Mouse (Mus musculus): ENCODE measurements around the gene Hdac10. TPM values are rescaled to one million over a fixed set of nuclear protein-coding genes. Genes with fewer than 3 reads are reported as not detected.

Gene Hdac10
- total RNA-seq, 4 experiments from 2014 or later = 5.4 to 8.2 (median 7.2) TPM

DNA sequence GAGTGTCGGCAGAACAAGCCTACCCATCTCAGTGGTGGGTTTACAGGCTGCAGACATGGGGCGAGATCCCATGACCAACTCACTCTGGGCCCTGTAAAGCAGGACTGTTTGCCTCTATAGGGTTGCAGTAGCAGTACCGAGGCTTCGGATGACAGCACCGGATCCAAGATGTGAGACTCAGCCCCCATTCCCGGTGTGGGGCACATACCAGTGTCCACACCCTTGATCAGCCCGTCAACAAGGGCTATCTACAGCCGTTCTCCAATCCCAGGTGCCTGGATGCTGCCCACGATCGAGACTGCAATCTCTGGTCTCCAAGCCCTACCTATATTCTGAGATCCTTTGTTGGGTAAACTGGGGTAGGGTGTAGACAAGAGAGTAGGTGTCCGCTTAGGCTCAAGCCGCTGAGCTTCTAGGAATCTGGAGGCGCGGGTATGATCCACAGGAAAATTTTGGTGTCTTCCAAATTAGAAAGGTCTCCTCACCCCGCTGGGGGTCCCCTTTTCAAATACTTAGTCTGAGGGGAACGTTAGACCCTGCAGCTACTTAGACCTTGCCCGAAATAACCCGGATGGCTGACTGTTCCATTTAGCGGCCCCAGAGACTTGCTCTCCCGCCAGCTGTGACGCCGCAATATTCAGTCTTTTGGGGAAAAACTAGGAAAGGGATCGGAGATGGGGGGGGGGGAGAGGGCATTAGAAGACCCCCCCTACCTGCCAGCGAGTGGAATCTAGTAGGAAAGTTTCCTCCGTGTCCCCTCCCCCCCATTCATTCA, 20.2 kb upstream of the Hdac10 start:
- no peak for DNase-seq (ENCODE audit: low spot score in 2 of 2)

DNA sequence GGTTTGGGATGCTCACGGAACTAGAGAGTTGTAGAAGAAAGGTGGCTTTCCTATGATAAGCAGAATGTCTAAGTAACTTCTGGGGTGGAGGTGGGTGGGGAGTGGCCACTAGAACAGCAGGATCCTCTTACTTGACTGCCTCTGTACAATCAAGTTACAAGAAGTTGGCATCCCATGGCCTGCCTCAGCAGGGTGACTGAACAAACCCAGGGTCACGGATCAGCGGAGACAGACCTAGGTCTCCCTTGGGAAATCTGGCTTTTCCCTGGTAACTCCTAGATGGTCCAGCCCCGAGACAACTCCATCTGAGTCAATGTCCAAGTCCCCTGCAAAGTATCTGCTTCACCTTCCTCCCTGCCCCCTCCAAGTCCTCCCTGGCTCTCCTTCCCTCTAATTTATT, 19.4 kb upstream of the Hdac10 start:
- no peak for DNase-seq (ENCODE audit: low spot score in 2 of 2)

DNA sequence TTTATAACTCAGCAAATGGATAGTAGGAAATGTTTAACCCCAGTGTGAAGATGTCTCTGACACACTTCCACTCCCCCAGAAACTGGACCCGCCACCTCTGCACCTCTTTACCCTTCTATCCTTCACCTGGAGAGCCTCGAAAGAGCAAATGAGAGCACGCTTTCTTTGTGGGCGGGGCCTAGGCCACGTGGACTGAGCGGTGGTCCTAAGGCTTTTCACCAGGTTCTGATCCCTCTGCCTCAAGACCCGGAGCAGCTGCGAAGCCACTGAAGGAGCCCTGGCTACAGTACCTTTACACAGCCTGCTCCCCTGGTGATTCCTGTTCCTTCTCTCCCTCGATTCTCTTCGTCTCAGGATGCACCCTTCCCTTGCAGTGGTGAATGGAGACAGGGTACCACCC, 19.0 kb upstream of the Hdac10 start:
- DNase-seq (ENCODE audit: low spot score in 2 of 2) = no peak

DNA sequence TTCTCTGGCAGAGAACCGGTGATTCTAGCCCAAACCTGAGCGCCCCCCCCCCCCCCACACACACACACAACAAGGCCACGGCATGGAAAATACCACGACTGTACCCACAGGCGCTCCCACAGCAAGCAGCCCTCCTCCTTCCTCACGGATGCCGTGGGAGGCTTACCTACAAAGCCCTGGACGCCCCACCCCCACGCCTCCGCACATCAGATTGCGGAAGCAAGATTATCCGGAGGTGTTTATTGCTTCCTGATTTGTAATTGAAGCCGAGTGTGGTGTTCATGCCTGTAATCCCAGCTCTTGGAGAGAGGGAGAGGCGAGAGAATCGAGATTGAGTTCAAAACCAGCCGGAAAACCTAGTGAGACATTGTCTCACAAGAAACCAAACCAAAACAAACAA, 18.5 kb upstream of the Hdac10 start:
- no peak for DNase-seq (ENCODE audit: low spot score in 2 of 2)

DNA sequence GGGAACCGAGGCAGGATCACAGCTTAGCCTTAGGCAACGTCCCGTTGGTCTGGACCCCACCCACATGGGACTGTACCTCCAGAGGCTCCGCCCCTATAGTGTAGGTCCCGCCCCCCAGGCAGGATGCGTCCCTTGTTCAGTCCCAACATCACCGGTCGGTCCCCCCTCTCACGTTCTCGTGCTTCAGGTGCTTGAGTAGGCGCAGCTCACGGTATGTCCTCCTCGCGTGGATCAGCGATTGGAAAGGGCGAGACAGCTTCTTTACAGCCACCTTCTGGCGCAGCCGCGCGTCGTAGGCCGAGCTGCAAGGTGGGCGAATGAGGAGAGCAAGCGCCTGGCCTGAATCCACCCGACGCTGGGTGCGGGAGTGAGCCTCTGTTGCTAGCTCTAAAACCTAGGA, 18.0 kb upstream of the Hdac10 start:
- no peak for DNase-seq (ENCODE audit: low spot score in 2 of 2)

DNA sequence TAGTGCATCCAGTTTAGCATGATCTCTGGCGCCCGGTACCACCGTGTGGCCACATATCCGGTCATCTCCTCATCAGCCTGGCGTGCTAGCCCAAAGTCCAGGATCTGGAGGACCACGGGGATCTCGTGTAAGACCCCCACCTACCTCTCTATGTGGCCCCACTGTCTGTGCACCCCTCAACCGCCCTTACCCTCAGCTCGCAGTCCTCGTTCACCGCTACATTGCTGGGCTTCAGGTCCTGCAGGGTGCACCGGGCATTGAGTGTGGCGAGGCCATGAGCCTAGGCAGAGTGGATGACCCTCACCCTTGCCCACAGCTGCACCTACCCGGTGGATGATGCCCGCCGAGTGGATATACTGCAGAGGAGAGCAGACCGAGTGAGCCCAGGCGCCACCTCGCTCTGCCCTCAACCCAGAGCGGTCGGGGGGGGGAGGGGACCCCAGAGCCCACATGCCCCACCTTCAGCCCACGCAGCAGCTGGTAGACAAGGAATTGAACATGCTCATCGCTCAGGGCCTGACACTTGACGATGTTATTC, 17.4 kb upstream of the Hdac10 start:
- DNase-seq (ENCODE audit: low spot score in 2 of 2) = no peak

DNA sequence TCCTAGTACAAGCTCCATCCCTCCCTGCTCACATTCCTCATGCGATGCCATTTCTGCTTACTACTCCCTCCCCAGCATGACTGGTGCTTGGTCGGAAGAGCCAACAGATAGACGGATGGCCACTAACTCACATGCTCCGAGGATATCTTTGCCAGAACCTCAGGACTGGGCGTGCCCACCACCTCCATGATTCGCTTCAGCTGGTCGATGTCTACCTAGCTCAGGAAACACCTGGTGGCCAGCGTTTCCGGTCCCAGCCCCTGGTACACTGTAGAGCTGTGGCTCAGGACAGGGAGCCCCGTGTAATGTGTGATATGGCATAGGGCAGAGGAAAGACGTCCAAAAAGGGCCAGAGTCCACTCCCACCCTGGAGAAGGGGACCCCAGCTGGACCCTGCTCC, 16.5 kb upstream of the Hdac10 start:
- no peak for DNase-seq (ENCODE audit: low spot score in 2 of 2)

DNA sequence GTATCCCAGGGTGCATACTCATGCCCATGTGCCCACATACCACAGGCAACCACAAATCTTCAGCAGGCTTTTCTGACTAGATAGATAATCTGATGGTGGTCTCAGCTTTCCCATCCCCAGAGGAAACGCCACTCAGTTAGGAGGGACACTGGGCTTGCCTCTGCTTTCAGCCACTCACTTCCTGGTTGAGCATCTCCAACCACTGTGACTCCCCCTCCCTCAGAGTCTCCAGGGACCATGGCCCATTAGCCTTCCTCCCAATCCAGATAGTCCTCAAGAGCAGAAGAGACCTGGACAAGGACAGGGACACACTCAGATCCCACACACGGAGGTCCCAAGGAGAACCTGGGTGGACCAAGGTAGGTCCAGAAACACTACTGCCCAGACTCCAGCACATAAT, 14.6 kb upstream of the Hdac10 start:
- no peak for DNase-seq (ENCODE audit: low spot score in 2 of 2)

DNA sequence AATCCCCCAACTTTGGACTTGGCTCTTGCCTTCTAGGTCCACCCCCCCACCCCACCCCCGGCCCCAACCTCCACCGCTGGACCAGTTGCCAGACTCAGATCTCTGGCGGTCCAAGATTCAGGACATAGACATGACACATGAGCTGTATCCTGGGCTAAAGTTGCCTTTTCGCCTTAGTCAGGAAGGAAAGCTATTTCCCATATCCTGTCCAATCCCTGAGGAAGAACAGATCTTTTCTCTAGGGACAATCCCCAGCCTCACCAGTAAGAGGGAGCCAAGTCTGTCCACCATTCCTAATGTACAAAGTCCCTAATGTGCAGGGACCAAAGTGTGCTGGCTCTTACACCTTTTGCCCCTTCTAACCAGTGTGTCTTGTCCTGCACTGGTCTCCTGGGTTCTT, 13.4 kb upstream of the Hdac10 start:
- DNase-seq (ENCODE audit: low spot score in 2 of 2) = no peak

DNA sequence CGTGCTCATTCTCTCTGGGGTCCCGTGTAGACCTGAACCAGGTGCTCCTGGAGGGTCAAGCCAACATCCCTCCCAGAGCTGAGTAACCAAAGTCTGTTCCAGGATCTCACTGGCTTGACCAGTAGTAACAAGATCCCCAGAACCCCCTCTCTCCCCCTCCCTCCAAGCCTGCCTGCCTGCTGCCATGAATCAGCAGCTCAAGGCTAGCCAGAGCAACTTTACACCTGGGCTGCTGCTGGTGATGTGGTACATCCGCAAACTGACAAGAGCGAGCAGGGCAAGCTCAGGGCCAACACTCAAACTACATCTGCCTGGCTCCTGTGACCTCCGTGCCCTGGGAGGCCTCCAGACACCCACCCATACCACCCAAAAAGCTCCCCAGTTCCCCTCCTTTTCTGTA, 12.9 kb upstream of the Hdac10 start:
- peak in 1 of 2 experiments; percentile 46 for DNase-seq (ENCODE audit: low spot score in 2 of 2)

DNA sequence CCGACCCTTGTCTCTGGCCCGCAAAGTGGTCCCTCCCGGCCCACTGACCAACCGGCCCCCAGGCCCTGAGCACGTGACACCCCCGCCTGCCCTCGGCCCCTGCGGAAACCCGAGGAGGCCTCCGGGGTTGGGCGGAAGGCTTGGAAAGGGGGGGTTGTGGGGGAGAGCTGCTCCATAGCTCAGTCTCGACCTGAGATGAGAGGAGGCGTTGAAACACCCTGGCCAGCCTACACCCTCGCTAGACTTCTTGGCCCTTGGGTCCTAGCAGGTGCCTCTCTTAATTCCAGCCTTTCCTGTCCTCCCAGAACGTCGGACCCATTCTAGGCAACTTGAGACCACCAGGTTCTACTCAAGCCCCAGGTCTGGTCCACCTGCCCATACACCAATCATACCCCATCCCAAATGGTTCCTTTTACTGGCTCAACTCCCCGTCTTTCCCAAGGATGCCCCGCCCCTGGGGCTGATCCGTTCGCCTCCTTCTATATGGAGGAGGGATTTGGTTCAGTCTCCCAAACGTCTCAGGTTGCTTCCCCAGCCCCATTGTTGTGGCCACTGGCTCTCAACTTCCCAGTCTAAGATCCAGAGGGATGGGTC, 12.3 kb upstream of the Hdac10 start, which contains the start of gene Mapk12:
Mapk12 (minus strand) TSS at position 45 of the 594 bp plus-strand sequence.
- peak; percentile 69 to 80 for DNase-seq (ENCODE audit: low spot score in 2 of 2)

DNA sequence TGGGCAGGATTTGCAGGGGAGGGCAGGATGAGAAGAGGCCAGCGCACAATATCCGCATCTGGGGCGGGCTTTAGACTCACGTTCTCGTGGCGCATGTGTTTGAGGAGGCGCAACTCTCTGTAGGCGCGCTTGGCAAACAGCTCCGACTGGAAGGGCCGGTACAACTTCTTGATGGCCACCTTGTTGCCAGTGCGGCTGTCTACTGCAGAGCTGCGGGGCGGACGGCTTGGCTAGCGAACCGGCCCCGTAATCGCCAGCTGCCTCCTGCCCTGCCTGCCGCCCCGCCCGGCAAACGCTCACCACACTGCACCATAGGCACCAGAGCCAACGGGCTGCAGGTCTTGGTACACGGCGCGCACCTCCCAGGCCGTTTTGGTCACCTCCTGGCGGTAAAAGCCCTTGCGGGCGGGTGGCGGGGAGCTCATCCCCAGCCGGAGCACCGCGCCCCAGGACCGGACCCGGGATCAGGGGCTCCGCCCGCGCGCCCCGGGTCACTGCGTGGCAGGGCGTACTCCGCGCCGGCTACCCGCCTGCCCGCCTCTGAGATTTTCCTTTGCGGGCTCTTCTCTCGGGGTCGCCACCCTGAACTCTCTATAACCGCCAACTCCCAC, 11.7 kb upstream of the Hdac10 start:
- DNase-seq (ENCODE audit: low spot score in 2 of 2) = peak; percentile 57 to 69

DNA sequence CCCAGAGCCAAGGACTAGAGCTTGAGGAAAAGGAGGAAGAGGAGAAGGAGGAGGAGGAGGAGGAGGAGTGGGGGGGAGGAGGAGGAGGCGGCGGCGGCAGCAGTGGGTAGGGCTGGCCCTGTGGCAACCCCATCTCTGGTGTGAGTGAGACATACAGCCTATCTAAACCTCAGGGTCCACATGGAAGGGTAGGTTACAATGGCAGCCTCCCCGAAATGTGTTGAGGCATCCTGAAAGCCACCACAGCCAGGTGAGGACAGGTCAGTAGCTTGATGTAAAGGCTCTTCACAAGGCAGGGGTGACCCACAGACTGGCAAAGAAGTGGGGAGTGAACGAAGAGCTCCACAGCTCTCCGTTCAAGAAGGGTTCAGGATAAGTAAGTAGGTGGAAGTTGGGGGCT, 10.0 kb upstream of the Hdac10 start:
- DNase-seq (ENCODE audit: low spot score in 2 of 2) = no peak

DNA sequence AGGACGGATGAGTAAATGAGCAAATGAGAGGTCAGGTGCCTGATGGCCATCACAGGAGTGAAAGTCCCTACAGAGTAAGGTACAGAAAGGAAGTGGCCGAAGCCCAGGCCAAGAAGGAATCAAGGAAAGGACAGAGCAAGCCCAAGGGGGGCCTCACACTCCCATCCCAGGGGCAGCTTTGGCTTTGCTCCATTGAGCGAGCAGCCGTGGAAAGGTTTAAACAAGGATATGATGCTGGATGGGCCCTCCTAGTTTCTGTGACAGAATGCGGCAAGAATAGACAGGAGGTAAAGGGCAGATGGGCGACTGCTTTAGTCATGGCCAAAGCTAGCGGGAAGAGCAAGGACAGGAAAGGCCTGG, 9.5 kb upstream of the Hdac10 start:
- no peak for DNase-seq (ENCODE audit: low spot score in 2 of 2)

DNA sequence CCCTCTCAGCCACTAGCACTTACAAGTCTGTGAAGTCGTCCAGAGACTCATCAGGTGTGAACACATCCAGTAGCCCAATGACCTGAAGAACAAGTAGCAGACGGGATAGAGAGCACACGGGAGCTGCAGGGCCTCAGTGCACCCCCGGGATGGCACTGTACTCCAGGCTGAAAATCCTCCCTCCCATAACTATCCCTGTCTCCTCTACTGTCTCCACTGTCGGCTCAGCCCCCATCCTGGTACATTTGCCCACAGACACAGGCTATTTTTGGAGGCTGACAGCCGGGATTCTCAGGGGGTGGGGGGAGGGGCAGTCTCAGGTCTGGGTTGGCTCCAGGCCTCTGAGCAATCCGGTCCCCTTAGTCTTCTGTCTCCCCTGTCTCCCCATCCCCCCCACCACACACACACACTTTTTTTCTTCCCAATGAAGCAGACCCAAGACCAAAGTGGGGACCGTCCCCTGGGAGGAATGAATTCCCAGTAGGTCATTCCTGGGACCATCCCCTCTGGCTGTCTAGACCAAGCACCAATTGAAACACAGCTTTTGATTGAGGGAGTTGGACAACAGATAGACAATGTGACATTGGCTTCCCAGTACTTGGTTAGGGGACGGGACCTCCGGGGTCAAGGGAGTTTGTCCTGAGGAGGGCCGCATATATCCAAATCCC, 9.0 kb upstream of the Hdac10 start:
- DNase-seq (ENCODE audit: low spot score in 2 of 2) = no peak

DNA sequence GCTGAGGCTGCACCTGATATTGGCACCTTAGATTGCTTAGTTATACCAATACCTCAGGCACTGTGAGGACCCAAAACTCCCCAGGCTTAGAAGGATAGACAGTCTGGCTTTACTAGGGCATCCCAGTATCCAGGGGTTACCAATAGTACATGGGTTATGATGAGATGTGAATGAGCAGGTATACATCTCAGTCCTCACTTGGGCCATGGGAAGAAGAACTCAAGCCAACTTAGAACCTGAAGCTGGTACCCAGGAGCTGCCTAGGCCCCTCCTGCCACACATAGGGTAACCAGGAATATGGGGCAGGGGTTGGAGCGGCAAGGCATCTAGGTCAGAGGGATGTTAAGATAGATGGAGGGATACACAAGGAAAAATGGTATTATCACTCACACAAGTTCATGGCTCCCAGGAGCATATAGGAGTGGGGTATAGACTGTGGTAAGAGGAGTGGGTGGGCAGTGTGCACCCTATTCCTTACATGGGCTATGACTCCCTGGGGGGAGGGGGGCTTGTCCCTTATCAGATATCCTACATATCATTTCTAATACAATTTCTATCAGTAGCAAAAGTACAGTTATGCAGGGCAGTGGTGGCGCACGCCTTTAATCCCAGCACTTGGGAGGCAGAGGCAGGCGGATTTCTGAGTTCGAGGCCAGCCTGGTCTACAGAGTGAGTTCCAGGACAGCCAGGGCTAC, 8.1 kb upstream of the Hdac10 start:
- DNase-seq (ENCODE audit: low spot score in 2 of 2) = no peak

DNA sequence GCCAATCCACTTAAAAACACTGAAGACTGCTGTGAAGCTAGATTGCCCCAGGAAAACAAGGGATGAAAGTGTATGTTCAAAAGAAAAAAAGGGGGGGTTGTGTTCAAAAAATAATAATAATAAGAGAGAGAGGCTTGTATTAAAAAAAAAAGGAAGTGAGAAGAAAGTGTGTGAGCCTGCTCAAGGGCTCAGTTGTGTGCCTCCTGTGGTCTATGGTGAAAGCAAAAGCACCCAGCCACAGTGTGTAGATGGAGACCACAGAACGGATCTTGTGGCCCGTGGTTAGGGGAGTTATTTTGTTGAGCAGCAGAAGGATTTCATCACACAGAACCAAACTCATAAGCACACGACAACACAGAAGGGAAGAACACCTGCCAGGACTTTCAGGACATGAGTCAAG, 2.8 kb upstream of the Hdac10 start:
- no peak for DNase-seq (ENCODE audit: low spot score in 2 of 2)

DNA sequence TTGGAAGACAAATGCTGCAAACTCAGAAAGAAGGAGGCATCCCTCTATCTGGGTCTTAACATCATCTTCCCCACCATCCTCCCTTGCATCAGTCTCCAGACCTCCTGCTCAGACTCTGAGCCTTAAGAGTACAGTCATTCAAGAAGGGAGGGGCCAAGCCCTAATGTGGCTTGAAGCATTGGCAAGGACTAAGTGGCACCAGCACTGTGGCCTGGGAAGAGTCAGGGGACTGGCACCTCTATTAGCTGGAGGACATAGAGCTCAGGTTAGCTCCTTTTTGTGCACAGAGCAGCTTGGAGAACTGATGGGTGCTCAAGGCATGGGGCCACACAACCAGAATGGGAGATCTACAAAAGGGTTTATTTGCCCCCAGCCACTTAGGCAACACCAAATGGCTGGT, 1.7 kb upstream of the Hdac10 start:
- no peak for DNase-seq (ENCODE audit: low spot score in 2 of 2)

DNA sequence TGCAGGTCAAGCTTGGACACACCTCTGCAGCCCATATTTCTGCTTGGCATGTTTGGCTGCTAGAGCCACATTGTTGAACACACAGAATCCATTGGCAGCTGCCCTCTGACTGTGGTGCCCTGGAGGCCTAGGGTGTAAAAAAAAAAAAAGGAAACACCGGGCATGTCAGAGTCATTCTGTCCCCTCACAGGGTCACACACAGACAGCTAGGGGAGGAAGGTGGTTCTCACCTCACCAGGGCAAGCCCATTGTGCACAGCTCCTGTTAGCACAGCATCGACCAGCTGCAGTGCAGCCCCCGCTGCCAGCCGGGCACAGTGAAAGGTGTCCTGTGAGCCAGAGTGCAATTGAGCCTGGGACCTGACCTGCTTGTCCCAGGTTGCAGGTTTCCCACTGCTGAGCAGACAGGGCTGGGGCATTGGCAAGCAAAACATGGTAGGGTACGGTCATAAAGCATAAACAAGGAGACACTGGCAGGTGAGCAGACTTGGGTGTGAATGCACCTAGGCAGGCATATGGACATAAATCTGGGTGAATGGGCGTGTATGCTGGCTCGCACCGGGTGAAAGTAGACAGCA, 1.0 kb downstream of the Hdac10 start:
- DNase-seq (ENCODE audit: low spot score in 2 of 2) = no peak

DNA sequence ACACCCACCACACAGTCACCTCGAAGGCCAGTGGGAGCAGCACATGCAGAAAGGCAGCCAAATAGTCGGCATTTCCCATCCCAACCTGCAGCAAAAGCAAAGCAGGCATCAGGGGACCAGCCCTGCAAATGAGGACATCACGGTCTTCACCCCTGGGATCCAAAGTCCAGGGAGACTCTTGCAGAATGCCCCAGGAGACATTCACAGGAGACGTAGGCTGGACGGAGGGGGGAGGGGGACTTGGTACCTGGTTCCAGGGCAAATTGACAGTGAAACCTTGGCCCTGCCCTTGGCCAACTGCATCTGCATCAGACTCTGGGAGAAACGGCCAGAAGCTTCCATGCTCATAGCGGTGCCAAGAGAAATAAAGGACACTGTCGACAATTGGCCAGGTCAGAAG, 1.9 kb downstream of the Hdac10 start:
- DNase-seq (ENCODE audit: low spot score in 2 of 2) = no peak

DNA sequence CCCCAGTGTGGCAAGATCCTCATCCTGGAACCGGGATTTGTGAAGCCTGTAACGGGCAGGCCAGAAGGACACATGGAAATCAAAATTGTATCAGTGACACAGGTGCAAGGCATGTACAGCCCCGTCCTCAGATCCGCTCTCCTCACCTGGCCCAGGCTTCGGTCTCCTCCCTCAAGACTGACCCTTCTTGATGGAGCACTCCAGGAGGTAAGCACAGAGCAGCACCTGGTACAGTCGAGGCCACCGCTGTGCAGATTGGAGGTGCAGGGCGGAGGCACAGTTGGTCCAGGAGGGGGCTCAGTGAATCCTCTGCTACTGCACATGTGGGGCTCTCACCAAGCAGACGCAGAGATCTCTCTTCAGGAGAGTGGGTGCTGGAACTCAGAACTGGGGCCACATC, 3.1 kb downstream of the Hdac10 start:
- no peak for DNase-seq (ENCODE audit: low spot score in 2 of 2)

Measured in gastrocnemius, adult 8-10 months (tissue).